Comparison of ENCODE assay signal across 9 mouse cellular contexts in genomic region chr10:62217196-62217595, GRCm38 (mm10). TPM values are rescaled to one million over a fixed set of nuclear protein-coding genes. Genes with fewer than 3 reads are reported as not detected.
A peak's percentile ranks its signal among the peaks of the same experiment; 100 is the strongest.
DNase-seq lines count a peak whose midpoint lies in the region; ATAC-seq and TF ChIP-seq lines count a peak whose summit lies in the region.
"Had no signal": no experiment of that assay in that cellular context is flagged by ENCODE, and none has a peak within 500 bp of the region (broad histone marks: within the 10 kb centered on the region; RNA-seq: fewer than 3 reads in every experiment).

No protein-coding gene starts in this region.

- H3K4me3 ChIP-seq in ES-Bruce4 (ENCODE audit: low read depth, low read length), result no peak overlapping the region
- H3K4me3 ChIP-seq in embryonic facial prominence, embryonic 12.5 days, result no peak overlapping the region
- no peak overlapping the region for H3K4me3 ChIP-seq in hindbrain, postnatal 0 days (ENCODE audit: low read length)
- H3K4me3 ChIP-seq in lung, adult 2 months (replicated peaks; ENCODE audit: extremely low read depth, low read depth, low read length), result no peak overlapping the region
- H3K4me3 ChIP-seq in stomach, postnatal 0 days (ENCODE audit: low read depth, low read length), result no peak overlapping the region

- no peak overlapping the region for H3K9ac ChIP-seq in ES-Bruce4 (ENCODE audit: low read depth, poor library complexity, severe bottlenecking)
- H3K9ac ChIP-seq in embryonic facial prominence, embryonic 12.5 days, result no peak overlapping the region
- no peak overlapping the region for H3K9ac ChIP-seq in hindbrain, postnatal 0 days (replicated peaks; ENCODE audit: low read length)
- H3K9ac ChIP-seq in stomach, postnatal 0 days (ENCODE audit: low read length), result no peak overlapping the region

- H3K4me2 ChIP-seq in embryonic facial prominence, embryonic 12.5 days (replicated peaks), result no peak overlapping the region
- H3K4me2 ChIP-seq in hindbrain, postnatal 0 days (ENCODE audit: low read depth, low read length), result no peak overlapping the region
- no peak overlapping the region for H3K4me2 ChIP-seq in stomach, postnatal 0 days (replicated peaks; ENCODE audit: low read depth)

- ATAC-seq in embryonic facial prominence, embryonic 12.5 days (ENCODE audit: insufficient number of reproducible peaks, insufficient read depth, low FRiP score, low TSS enrichment), result 0 out of 2 replicates have a peak, but pooled peaks have one; percentile 44
- peak; percentile 39; the same call in 1 of the 2 replicates for ATAC-seq in hindbrain, postnatal 0 days
- ATAC-seq in stomach, postnatal 0 days (ENCODE audit: low FRiP score, low TSS enrichment), result no peak

- TF ChIP-seq POLR2A in ES-Bruce4 (IDR thresholded peaks at IDR 0.05; ENCODE audit: insufficient read depth, low read length), result no peak
- peak; percentile 53; the same call in 1 of the 2 replicates for TF ChIP-seq POLR2A in lung, adult 2 months (IDR thresholded peaks at IDR 0.05; ENCODE audit: borderline replicate concordance, extremely low read depth, low read depth, low read length)

- TF ChIP-seq CTCF in ES-Bruce4 (IDR thresholded peaks at IDR 0.05; ENCODE audit: low read depth, low read length), result no peak
- no peak for TF ChIP-seq CTCF in hindbrain, postnatal 0 days (IDR thresholded peaks at IDR 0.05; ENCODE audit: low read depth)
- TF ChIP-seq CTCF in lung, adult 2 months (IDR thresholded peaks at IDR 0.05; ENCODE audit: insufficient read depth, low read length), result no peak
- no peak for TF ChIP-seq CTCF in stomach, postnatal 0 days (IDR thresholded peaks at IDR 0.05; ENCODE audit: low read depth)

- no peaks in the 10 kb centered on the region for H3K36me3 ChIP-seq in ES-Bruce4 (ENCODE audit: control insufficient read depth, insufficient read depth, low read length, poor library complexity, severe bottlenecking)
- H3K36me3 ChIP-seq in embryonic facial prominence, embryonic 12.5 days, result no peaks in the 10 kb centered on the region
- no peaks in the 10 kb centered on the region for H3K36me3 ChIP-seq in hindbrain, postnatal 0 days (ENCODE audit: insufficient read depth, low read length)
- no peaks in the 10 kb centered on the region for H3K36me3 ChIP-seq in stomach, postnatal 0 days (ENCODE audit: control insufficient read depth, insufficient read depth, low read length)

- H3K4me1 ChIP-seq in ES-Bruce4 (ENCODE audit: control insufficient read depth, insufficient read depth, low read length), result peaks cover 2% of the 10 kb centered on the region
- H3K4me1 ChIP-seq in embryonic facial prominence, embryonic 12.5 days, result no peaks in the 10 kb centered on the region
- H3K4me1 ChIP-seq in hindbrain, postnatal 0 days (ENCODE audit: insufficient read depth, low read length), result no peaks in the 10 kb centered on the region
- peaks cover 17% of the 10 kb centered on the region for H3K4me1 ChIP-seq in lung, adult 2 months (ENCODE audit: control insufficient read depth, insufficient read depth, low read length)
- peaks cover 9% of the 10 kb centered on the region; the same call in 1 of the 2 replicates for H3K4me1 ChIP-seq in stomach, postnatal 0 days (replicated peaks; ENCODE audit: control insufficient read depth, insufficient read depth)

- 63% methylated on average over 8 of the region's 8 CpGs for WGBS in embryonic facial prominence, embryonic 12.5 days
- WGBS in hindbrain, postnatal 0 days, result 49% methylated on average over 8 of the region's 8 CpGs
- 36% methylated on average over 8 of the region's 8 CpGs for WGBS in lung, adult 2 months
- 45% methylated on average over 8 of the region's 8 CpGs for WGBS in stomach, postnatal 0 days

- H3K27me3 ChIP-seq in ES-Bruce4 (ENCODE audit: control insufficient read depth, insufficient read depth, low read length, poor library complexity, severe bottlenecking), result no peaks in the 10 kb centered on the region
- no peaks in the 10 kb centered on the region for H3K27me3 ChIP-seq in embryonic facial prominence, embryonic 12.5 days
- no peaks in the 10 kb centered on the region for H3K27me3 ChIP-seq in hindbrain, postnatal 0 days (ENCODE audit: insufficient read depth, low read length)
- H3K27me3 ChIP-seq in stomach, postnatal 0 days (ENCODE audit: control insufficient read depth, insufficient read depth, low read length), result no peaks in the 10 kb centered on the region

- TF ChIP-seq EP300 in ES-Bruce4 (IDR thresholded peaks at IDR 0.05; ENCODE audit: insufficient read depth, low read depth, low read length), result 0 out of 2 replicates have a peak, but pooled peaks have one; percentile 34
- TF ChIP-seq EP300 in stomach, postnatal 0 days (optimal IDR thresholded peaks at IDR 0.05), result no peak

- no peaks in the 10 kb centered on the region for H3K9me3 ChIP-seq in ES-Bruce4 (replicated peaks; ENCODE audit: control insufficient read depth, insufficient read depth, low read length, poor library complexity, severe bottlenecking)
- H3K9me3 ChIP-seq in embryonic facial prominence, embryonic 12.5 days, result no peaks in the 10 kb centered on the region
- no peaks in the 10 kb centered on the region for H3K9me3 ChIP-seq in hindbrain, postnatal 0 days (ENCODE audit: low read length)
- no peaks in the 10 kb centered on the region for H3K9me3 ChIP-seq in stomach, postnatal 0 days (ENCODE audit: control insufficient read depth, low read length)

- intact Hi-C loops in left cerebral cortex, postnatal 25 days (cut with DNase I), result no loop called here

- DNase-seq in hindbrain, postnatal 0 days (ENCODE audit: low spot score), result peak; percentile 23
- DNase-seq in lung, adult 2 months, result no peak
- DNase-seq in stomach, postnatal 0 days (ENCODE audit: low spot score), result no peak
- DNase-seq in left cerebral cortex, postnatal 25 days (ENCODE audit: low spot score in 2 of 2), result no peak
- no peak for DNase-seq in right cerebral cortex, postnatal 4 days
- no peak for DNase-seq in gastrocnemius, postnatal 4 days (ENCODE audit: low spot score in 2 of 2)

- no peak overlapping the region for H3K27ac ChIP-seq in ES-Bruce4 (ENCODE audit: insufficient read depth, low read length)
- H3K27ac ChIP-seq in embryonic facial prominence, embryonic 12.5 days, result no peak overlapping the region
- peak overlapping the region; percentile 43; the same call in 1 of the 2 replicates for H3K27ac ChIP-seq in hindbrain, postnatal 0 days
- peak overlapping the region; percentile 69 for H3K27ac ChIP-seq in stomach, postnatal 0 days (replicated peaks)

RNA-seq across cellular contexts. Expression of gene Tspan15, which starts 13.9 kb away (rescaled TPM):
- polyA plus RNA-seq in ES-Bruce4 (2011; ENCODE audit: insufficient read depth, insufficient read length, low read depth, missing spikeins), result 8.5 and 10.4 TPM in 2 replicates
- 19.0 and 19.5 TPM in 2 replicates for polyA plus RNA-seq in embryonic facial prominence, embryonic 12.5 days (2016; fragmentation: Nextera tagmentation; extraction: Ambion mirVana)
- 30.8 and 38.3 TPM in 2 replicates for total RNA-seq in hindbrain, postnatal 0 days (2014; rRNA removed)
- polyA plus RNA-seq in hindbrain, postnatal 0 days (2015; fragmentation: Nextera tagmentation; extraction: Ambion mirVana), result 20.4 and 21.4 TPM in 2 replicates
- polyA plus RNA-seq in lung, adult 2 months (2012; rRNA removed), result 134 and 177 TPM in 2 replicates
- polyA plus RNA-seq in stomach, postnatal 0 days (2015; fragmentation: Nextera tagmentation; extraction: Ambion mirVana), result 97.4 and 112 TPM in 2 replicates
- total RNA-seq in left cerebral cortex, postnatal 25 days (2021), result 10 to 100 TPM; 11.1 to 13.7 TPM
- 10 to 100 TPM; 25.5 to 30.8 TPM for total RNA-seq in gastrocnemius, postnatal 4 days (2021)

RNA-seq across cellular contexts. Expression of gene Tacr2, which starts 35.0 kb away (rescaled TPM):
- polyA plus RNA-seq in ES-Bruce4 (2011; ENCODE audit: insufficient read depth, insufficient read length, low read depth, missing spikeins), result not detected in 2 replicates
- polyA plus RNA-seq in embryonic facial prominence, embryonic 12.5 days (2016; fragmentation: Nextera tagmentation; extraction: Ambion mirVana), result not detected in 2 replicates
- not detected in 2 replicates for total RNA-seq in hindbrain, postnatal 0 days (2014; rRNA removed)
- 0.08 TPM in 2 replicates for polyA plus RNA-seq in hindbrain, postnatal 0 days (2015; fragmentation: Nextera tagmentation; extraction: Ambion mirVana)
- 0.76 and 0.96 TPM in 2 replicates for polyA plus RNA-seq in lung, adult 2 months (2012; rRNA removed)
- polyA plus RNA-seq in stomach, postnatal 0 days (2015; fragmentation: Nextera tagmentation; extraction: Ambion mirVana), result 1.3 and 1.6 TPM in 2 replicates
- under 1 TPM; 0.16 to 0.18 TPM for total RNA-seq in left cerebral cortex, postnatal 25 days (2021)
- total RNA-seq in gastrocnemius, postnatal 4 days (2021), result not detected
- polyA plus RNA-seq: limb, embryonic 11.5 days had no signal

Comparison
In these comparisons a context has a peak if more than half of its experiments do, and no peak if none do; other contexts are left out.
1. H3K27ac ChIP-seq: peak in hindbrain, postnatal 0 days (single experiment) and stomach, postnatal 0 days (single experiment); none in ES-Bruce4 (single experiment) and embryonic facial prominence, embryonic 12.5 days (single experiment).